Mouse (Mus musculus): ENCODE measurements around the gene Gprin2. TPM values are rescaled to one million over a fixed set of nuclear protein-coding genes. Genes with fewer than 3 reads are reported as not detected.

Gprin2 gene
- polyA plus RNA-seq, 1 experiment from 2014 or later = 0.84 TPM

- no peak for DNase-seq (ENCODE audit: low spot score)
- Histone ChIP-seq H3K27ac (replicated peaks; ENCODE audit: low read depth, low read length) (no peak overlapping the region), H3K4me2 (ENCODE audit: low read depth, low read length) (no peak overlapping the region), H3K36me3 (ENCODE audit: control insufficient read depth, insufficient read depth, low read length) (no peaks in the 10 kb centered on the region), H3K4me1 (ENCODE audit: control insufficient read depth, insufficient read depth, low read length) (no peaks in the 10 kb centered on the region), H3K4me3 (ENCODE audit: low read depth, low read length) (no peak overlapping the region), H3K9ac (ENCODE audit: low read depth, low read length) (no peak overlapping the region), H3K9me3 (ENCODE audit: control insufficient read depth, low read length) (no peaks in the 10 kb centered on the region), H3K27me3 (replicated peaks; ENCODE audit: control insufficient read depth, insufficient read depth, low read length) (no peaks in the 10 kb centered on the region)
- no peak for ATAC-seq (ENCODE audit: low read depth)
- 73% methylated on average over 1 of the region's 1 CpGs for WGBS
These were observed 59.1 kb downstream of the Gprin2 start for GRCm38 (mm10) chr14:34142316-34142715.

- Histone ChIP-seq H3K4me1 (ENCODE audit: control insufficient read depth, insufficient read depth, low read length) (no peaks in the 10 kb centered on the region), H3K9me3 (ENCODE audit: control insufficient read depth, low read length) (no peaks in the 10 kb centered on the region), H3K4me2 (ENCODE audit: low read depth, low read length) (no peak overlapping the region), H3K4me3 (ENCODE audit: low read depth, low read length) (no peak overlapping the region), H3K9ac (ENCODE audit: low read depth, low read length) (no peak overlapping the region), H3K36me3 (ENCODE audit: control insufficient read depth, insufficient read depth, low read length) (no peaks in the 10 kb centered on the region), H3K27ac (replicated peaks; ENCODE audit: low read depth, low read length) (no peak overlapping the region), H3K27me3 (replicated peaks; ENCODE audit: control insufficient read depth, insufficient read depth, low read length) (no peaks in the 10 kb centered on the region)
- peak; percentile 33 for DNase-seq (ENCODE audit: low spot score)
- no peak for ATAC-seq (ENCODE audit: low read depth)
- WGBS = 75% methylated on average over 15 of the region's 15 CpGs
These were observed 61.5 kb downstream of the Gprin2 start for GRCm38 (mm10) chr14:34139671-34140664.

Other genes with a start within 250 kb of the Gprin2 start
- gene Rbp3, start 247.7 kb downstream of the Gprin2 start, polyA plus RNA-seq (2014; fragmentation: Nextera tagmentation; extraction: Ambion mirVana) = not detected in 2 replicates
- gene Zfp488, start 222.9 kb downstream of the Gprin2 start, polyA plus RNA-seq (2014; fragmentation: Nextera tagmentation; extraction: Ambion mirVana) = 0.13 and 0.14 TPM in 2 replicates
- not detected in 2 replicates for gene Gm30083, start 186.5 kb downstream of the Gprin2 start, polyA plus RNA-seq (2014; fragmentation: Nextera tagmentation; extraction: Ambion mirVana)
- not detected in 2 replicates for gene Gm5460, start 184.9 kb downstream of the Gprin2 start, polyA plus RNA-seq (2014; fragmentation: Nextera tagmentation; extraction: Ambion mirVana)
- not detected in 2 replicates for gene Antxrl, start 148.9 kb downstream of the Gprin2 start, polyA plus RNA-seq (2014; fragmentation: Nextera tagmentation; extraction: Ambion mirVana)
- 25.3 and 34.6 TPM in 2 replicates for gene Anxa8, start 115.7 kb downstream of the Gprin2 start, polyA plus RNA-seq (2014; fragmentation: Nextera tagmentation; extraction: Ambion mirVana)
- gene A630023A22Rik, start 98.9 kb downstream of the Gprin2 start, polyA plus RNA-seq (2014; fragmentation: Nextera tagmentation; extraction: Ambion mirVana) = not detected in 2 replicates
- 0.26 TPM in 1 of 2 replicates, not detected in the other for gene Npy4r, start 49.2 kb downstream of the Gprin2 start, polyA plus RNA-seq (2014; fragmentation: Nextera tagmentation; extraction: Ambion mirVana)
- gene Syt15, start 17.9 kb upstream of the Gprin2 start, polyA plus RNA-seq (2014; fragmentation: Nextera tagmentation; extraction: Ambion mirVana) = 0.25 and 0.60 TPM in 2 replicates
- gene Shld2, start 108.8 kb upstream of the Gprin2 start, polyA plus RNA-seq (2014; fragmentation: Nextera tagmentation; extraction: Ambion mirVana) = 9.8 and 13.5 TPM in 2 replicates
- gene Glud1, start 109.1 kb upstream of the Gprin2 start, polyA plus RNA-seq (2014; fragmentation: Nextera tagmentation; extraction: Ambion mirVana) = 72.7 and 78.6 TPM in 2 replicates
- gene Fam25c, start 153.8 kb upstream of the Gprin2 start, polyA plus RNA-seq (2014; fragmentation: Nextera tagmentation; extraction: Ambion mirVana) = 13.0 and 40.1 TPM in 2 replicates
- 74.9 and 76.8 TPM in 2 replicates for gene Sncg, start 173.1 kb upstream of the Gprin2 start, polyA plus RNA-seq (2014; fragmentation: Nextera tagmentation; extraction: Ambion mirVana)
- gene Mmrn2, start 173.8 kb upstream of the Gprin2 start, polyA plus RNA-seq (2014; fragmentation: Nextera tagmentation; extraction: Ambion mirVana) = 8.2 and 8.6 TPM in 2 replicates

Data from embryonic facial prominence, embryonic 14.5 days (tissue).